Mouse (Mus musculus): ENCODE data around the gene Ebf3. TPM values are rescaled to one million over a fixed set of nuclear protein-coding genes. Genes with fewer than 3 reads are reported as not detected.

Ebf3 gene
- polyA plus RNA-seq (2021; fragmentation: Nextera tagmentation), result 0.09 and 0.23 TPM in 2 replicates
- long read RNA-seq, experiment 1, result 0 reads
- long read RNA-seq, experiment 2, result 0 reads

DNA sequence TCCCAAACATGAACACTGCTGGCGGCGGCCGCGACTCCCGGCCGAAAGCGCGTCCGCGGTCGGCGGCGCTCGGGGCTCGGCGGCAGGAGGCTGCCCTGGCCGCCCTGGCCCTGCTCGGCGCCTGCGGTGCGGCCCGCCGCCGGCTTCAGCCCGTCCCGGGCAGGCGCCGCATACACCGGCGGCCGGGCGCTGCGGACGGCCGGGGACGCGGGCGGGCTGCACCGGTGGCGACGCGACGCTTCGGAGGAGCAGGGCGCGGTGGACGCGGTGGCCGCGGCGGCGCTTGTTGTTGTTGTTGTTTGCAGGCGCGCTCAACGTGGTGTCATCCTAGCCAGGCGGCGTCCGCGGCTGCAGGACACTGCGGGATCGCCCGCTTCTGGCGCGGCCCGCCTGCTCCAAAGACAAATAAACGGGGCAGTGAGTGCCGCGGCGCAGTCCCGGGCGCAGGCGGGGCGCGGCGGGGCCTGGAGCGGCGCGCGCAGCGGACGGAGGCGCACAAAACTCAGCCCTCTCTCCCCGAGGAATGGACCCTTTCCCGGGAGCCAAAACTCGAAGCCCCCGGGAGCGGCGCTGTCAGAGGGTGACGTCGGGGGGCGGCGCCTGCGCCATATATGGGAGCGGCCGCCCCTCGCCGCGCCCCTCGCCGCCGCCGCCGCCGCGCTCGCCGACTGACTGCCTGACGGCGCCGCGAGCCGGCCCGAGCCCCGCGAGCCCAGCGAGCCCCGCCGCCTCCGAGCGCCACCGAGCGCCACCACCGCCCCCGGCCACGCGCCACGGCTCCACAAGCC is at the start of gene Ebf3:
Gene Ebf3, minus strand, starts transcription at position 542 of the 788 bp plus-strand sequence.

Other genes starting within 250 kb of the Ebf3 start
- gene 9430038I01Rik, start 96.3 kb upstream of the Ebf3 start, polyA plus RNA-seq (2021; fragmentation: Nextera tagmentation), result 10.9 and 11.4 TPM in 2 replicates
- gene Glrx3, start 123.2 kb upstream of the Ebf3 start, polyA plus RNA-seq (2021; fragmentation: Nextera tagmentation), result 185 and 193 TPM in 2 replicates

Measured in left cerebral cortex, adult 6 months (tissue).